Mouse (Mus musculus) cerebellum, adult 2 months (tissue): ENCODE measurements around the gene Atp1b1.

Experiments used
- CTCF ChIP-seq: fragments of 200-500 bp; IDR thresholded peaks from 2 replicates; pipeline ENCODE4 v1.5.1; 2011; ENCODE audit warnings: low read depth, mild to moderate bottlenecking, control low read depth, low read length, moderate library complexity, borderline replicate concordance; ENCODE audit not compliant: insufficient read depth
- POLR2A ChIP-seq: fragments of 200-500 bp; IDR thresholded peaks from 2 replicates; pipeline ENCODE4 v1.6.1; 2011; ENCODE audit warnings: low read length, control low read depth, borderline replicate concordance; ENCODE audit not compliant: insufficient read depth

GRCm38 (mm10) chr1:164475895-164476294, 17.7 kb upstream of the Atp1b1 start:
- TF ChIP-seq CTCF (no peak), POLR2A (no peak)
